Mouse (Mus musculus) E14TG2a.4 (cell line): ENCODE results near the gene Frem2.

Experiments
- CTCF ChIP-seq: conservative IDR thresholded peaks from 2 replicates; pipeline ENCODE4 v1.5.1; 2014; ENCODE audit warnings: low read length
- NANOG ChIP-seq: IDR thresholded peaks from 2 replicates; pipeline ENCODE4 v1.6.1; 2014; ENCODE audit warnings: borderline replicate concordance, low read length, mixed read lengths

GRCm38 (mm10) chr3:53502428-53502827 is 154.7 kb downstream of the Frem2 start:
- TF ChIP-seq CTCF, result peak; percentile 45
- TF ChIP-seq NANOG, result no peak
